Mouse (Mus musculus): ENCODE results near the gene Fev. TPM values are rescaled to one million over a fixed set of nuclear protein-coding genes. Genes with fewer than 3 reads are reported as not detected.

Gene Fev
- polyA plus RNA-seq, 1 experiment from 2014 or later, result not detected

DNA sequence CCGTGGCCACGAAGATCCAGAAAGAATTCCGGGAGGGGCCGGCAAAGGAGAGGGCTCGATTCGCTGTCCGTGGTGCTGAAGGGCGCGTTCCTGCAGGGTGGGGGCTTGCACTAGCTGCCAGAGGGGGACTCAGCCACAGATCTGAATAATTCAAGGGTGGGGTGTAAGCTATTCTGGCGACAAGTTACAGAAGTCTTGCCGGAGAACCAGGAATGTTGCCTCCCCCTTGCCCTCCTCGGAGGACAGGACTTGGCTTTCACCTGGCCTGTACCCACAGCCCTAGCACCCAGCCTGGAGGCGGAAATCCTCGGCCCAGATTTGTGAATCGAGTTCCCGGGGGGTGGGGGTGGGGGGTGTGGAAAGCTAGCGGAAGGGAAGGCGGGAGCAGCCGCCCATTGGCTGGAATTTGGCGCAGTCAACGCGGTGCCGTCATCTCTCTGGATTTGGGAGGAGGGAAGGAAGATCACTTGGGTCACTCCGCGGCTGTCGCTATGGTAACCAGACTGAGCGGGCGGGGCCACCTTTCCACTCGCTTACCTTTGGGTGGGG is 27.0 kb downstream of the Fev start:
- H3K9ac ChIP-seq (ENCODE audit: low read length), result peak overlapping the region; percentile 41; the same call in 1 of the 2 replicates
- WGBS, result under 1% methylated on average over 29 of the region's 29 CpGs
- H3K4me1 ChIP-seq (ENCODE audit: control insufficient read depth, insufficient read depth, low read length), result peaks cover 20% of the 10 kb centered on the region
- no peak overlapping the region for H3K27ac ChIP-seq (ENCODE audit: low read depth, low read length)
- H3K9me3 ChIP-seq (ENCODE audit: control insufficient read depth, low read length), result no peaks in the 10 kb centered on the region
- H3K4me2 ChIP-seq (ENCODE audit: low read depth), result peak overlapping the region; percentile 87
- H3K27me3 ChIP-seq (ENCODE audit: control insufficient read depth, insufficient read depth, low read length), result peaks cover 19% of the 10 kb centered on the region
- peak; percentile 87 for DNase-seq (ENCODE audit: low spot score)
- ATAC-seq (ENCODE audit: insufficient read depth, low FRiP score, low TSS enrichment), result peak; percentile 48
- no peaks in the 10 kb centered on the region for H3K36me3 ChIP-seq (ENCODE audit: control insufficient read depth, insufficient read depth, low read length)
- H3K4me3 ChIP-seq (ENCODE audit: low read depth, low read length), result peak overlapping the region; percentile 73

DNA sequence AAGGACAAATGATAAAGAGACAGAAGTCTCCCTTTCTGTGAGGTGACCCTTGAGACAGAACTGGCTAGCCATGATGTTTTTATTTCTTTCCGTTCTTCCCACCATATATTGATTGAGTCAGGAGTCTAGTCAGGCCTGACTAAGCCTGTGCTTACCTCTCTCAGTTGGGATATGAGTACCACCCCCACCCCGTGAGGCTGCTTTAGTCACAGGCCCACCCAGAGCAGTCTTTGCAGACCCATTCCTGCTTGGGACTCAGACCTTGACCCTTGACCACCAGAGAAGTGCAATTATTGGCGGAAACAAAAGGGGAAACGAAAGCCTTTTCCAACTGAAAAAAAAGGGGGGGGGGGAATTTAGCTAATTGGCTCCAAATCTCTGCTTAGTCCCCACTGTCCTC is 27.5 kb downstream of the Fev start:
- no peak overlapping the region for H3K9ac ChIP-seq (ENCODE audit: low read length)
- H3K4me2 ChIP-seq (ENCODE audit: low read depth), result peak overlapping the region; percentile 87
- peaks cover 19% of the 10 kb centered on the region for H3K27me3 ChIP-seq (ENCODE audit: control insufficient read depth, insufficient read depth, low read length)
- no peak for DNase-seq (ENCODE audit: low spot score)
- no peaks in the 10 kb centered on the region for H3K36me3 ChIP-seq (ENCODE audit: control insufficient read depth, insufficient read depth, low read length)
- no peak overlapping the region for H3K27ac ChIP-seq (ENCODE audit: low read depth, low read length)
- H3K9me3 ChIP-seq (ENCODE audit: control insufficient read depth, low read length), result no peaks in the 10 kb centered on the region
- peak overlapping the region; percentile 73 for H3K4me3 ChIP-seq (ENCODE audit: low read depth, low read length)
- peaks cover 20% of the 10 kb centered on the region for H3K4me1 ChIP-seq (ENCODE audit: control insufficient read depth, insufficient read depth, low read length)
- ATAC-seq (ENCODE audit: insufficient read depth, low FRiP score, low TSS enrichment), result no peak
- 7% methylated on average over 4 of the region's 4 CpGs for WGBS

DNA sequence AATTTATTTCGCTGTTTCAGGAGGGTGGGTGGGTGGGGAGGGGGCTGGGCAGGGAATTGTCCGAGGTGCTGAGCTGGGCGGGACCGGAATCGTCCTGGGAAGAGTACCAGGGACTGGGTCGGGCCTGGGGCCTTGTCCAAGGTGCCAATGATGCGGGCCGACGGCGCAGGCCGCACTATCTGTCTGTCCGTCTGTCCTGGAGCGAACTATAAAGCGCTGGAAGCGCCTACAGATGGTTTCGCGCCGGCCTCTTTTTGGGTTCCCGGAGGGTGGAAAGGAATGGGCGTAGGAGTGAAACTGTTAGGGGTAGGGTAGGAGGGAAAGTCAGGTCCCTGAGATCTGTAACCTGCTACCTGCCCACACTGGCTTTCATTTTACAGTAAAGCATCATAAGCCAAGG is 28.0 kb downstream of the Fev start:
- Histone ChIP-seq H3K4me2 (ENCODE audit: low read depth) (peak overlapping the region; percentile 87), H3K4me3 (ENCODE audit: low read depth, low read length) (peak overlapping the region; percentile 73), H3K9ac (ENCODE audit: low read length) (no peak overlapping the region), H3K27ac (ENCODE audit: low read depth, low read length) (no peak overlapping the region), H3K9me3 (ENCODE audit: control insufficient read depth, low read length) (no peaks in the 10 kb centered on the region), H3K36me3 (ENCODE audit: control insufficient read depth, insufficient read depth, low read length) (no peaks in the 10 kb centered on the region), H3K4me1 (ENCODE audit: control insufficient read depth, insufficient read depth, low read length) (peaks cover 20% of the 10 kb centered on the region), H3K27me3 (ENCODE audit: control insufficient read depth, insufficient read depth, low read length) (peaks cover 19% of the 10 kb centered on the region)
- DNase-seq (ENCODE audit: low spot score) (no peak), ATAC-seq (ENCODE audit: insufficient read depth, low FRiP score, low TSS enrichment) (no peak)
- under 1% methylated on average over 20 of the region's 20 CpGs for WGBS

DNA sequence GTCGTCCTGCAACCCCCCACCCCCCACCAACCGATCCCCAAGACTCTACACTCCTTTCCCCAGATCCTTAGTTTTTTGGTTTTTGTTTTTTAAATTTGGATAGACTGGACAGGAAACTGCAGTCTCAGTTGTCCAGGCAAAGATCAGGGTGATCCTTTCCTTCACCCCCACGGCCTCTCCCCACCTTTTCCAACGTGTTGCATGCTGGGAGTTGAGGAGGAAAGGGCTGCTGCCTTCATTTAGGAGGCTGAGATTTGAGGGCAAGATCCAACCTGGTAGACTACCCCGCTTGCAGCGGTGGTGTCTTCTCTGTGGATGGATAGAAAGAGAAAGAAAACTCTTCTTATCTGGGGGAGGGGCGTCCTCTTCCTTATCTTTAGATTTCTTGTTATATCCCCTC is 28.4 kb downstream of the Fev start:
- peak overlapping the region; percentile 73 for H3K4me3 ChIP-seq (ENCODE audit: low read depth, low read length)
- no peaks in the 10 kb centered on the region for H3K9me3 ChIP-seq (ENCODE audit: control insufficient read depth, low read length)
- H3K9ac ChIP-seq (ENCODE audit: low read length), result peak overlapping the region; percentile 10; the same call in 1 of the 2 replicates
- no peak for ATAC-seq (ENCODE audit: insufficient read depth, low FRiP score, low TSS enrichment)
- H3K36me3 ChIP-seq (ENCODE audit: control insufficient read depth, insufficient read depth, low read length), result no peaks in the 10 kb centered on the region
- no peak overlapping the region for H3K27ac ChIP-seq (ENCODE audit: low read depth, low read length)
- peaks cover 19% of the 10 kb centered on the region for H3K27me3 ChIP-seq (ENCODE audit: control insufficient read depth, insufficient read depth, low read length)
- peak overlapping the region; percentile 87 for H3K4me2 ChIP-seq (ENCODE audit: low read depth)
- 0% methylated on average over 7 of the region's 7 CpGs for WGBS
- peaks cover 23% of the 10 kb centered on the region for H3K4me1 ChIP-seq (ENCODE audit: control insufficient read depth, insufficient read depth, low read length)
- DNase-seq (ENCODE audit: low spot score), result no peak

DNA sequence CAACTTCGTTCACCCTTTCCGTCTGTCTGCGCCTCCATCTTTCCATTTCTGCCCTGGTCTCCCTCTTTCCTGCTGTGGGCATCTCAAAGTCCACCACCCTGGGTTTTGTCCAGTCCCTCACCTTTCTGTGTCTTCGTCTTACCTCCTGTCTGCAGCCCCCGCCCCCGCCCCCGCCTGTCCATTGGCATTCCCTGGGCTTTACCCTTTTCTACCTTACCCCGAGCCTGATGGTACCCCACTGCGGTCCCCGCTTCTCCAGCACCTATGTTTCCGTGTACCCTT is 28.8 kb downstream of the Fev start:
- DNase-seq (ENCODE audit: low spot score) (no peak), ATAC-seq (ENCODE audit: insufficient read depth, low FRiP score, low TSS enrichment) (no peak)
- WGBS, result 1% methylated on average over 10 of the region's 11 CpGs
- H3K4me1 ChIP-seq (ENCODE audit: control insufficient read depth, insufficient read depth, low read length), result peaks cover 27% of the 10 kb centered on the region
- H3K27ac ChIP-seq (ENCODE audit: low read depth, low read length), result no peak overlapping the region
- peak overlapping the region; percentile 87 for H3K4me2 ChIP-seq (ENCODE audit: low read depth)
- peak overlapping the region; percentile 73 for H3K4me3 ChIP-seq (ENCODE audit: low read depth, low read length)
- H3K9me3 ChIP-seq (ENCODE audit: control insufficient read depth, low read length), result no peaks in the 10 kb centered on the region
- H3K27me3 ChIP-seq (ENCODE audit: control insufficient read depth, insufficient read depth, low read length), result peaks cover 19% of the 10 kb centered on the region
- peak overlapping the region; percentile 82 for H3K9ac ChIP-seq (ENCODE audit: low read length)
- H3K36me3 ChIP-seq (ENCODE audit: control insufficient read depth, insufficient read depth, low read length), result no peaks in the 10 kb centered on the region

DNA sequence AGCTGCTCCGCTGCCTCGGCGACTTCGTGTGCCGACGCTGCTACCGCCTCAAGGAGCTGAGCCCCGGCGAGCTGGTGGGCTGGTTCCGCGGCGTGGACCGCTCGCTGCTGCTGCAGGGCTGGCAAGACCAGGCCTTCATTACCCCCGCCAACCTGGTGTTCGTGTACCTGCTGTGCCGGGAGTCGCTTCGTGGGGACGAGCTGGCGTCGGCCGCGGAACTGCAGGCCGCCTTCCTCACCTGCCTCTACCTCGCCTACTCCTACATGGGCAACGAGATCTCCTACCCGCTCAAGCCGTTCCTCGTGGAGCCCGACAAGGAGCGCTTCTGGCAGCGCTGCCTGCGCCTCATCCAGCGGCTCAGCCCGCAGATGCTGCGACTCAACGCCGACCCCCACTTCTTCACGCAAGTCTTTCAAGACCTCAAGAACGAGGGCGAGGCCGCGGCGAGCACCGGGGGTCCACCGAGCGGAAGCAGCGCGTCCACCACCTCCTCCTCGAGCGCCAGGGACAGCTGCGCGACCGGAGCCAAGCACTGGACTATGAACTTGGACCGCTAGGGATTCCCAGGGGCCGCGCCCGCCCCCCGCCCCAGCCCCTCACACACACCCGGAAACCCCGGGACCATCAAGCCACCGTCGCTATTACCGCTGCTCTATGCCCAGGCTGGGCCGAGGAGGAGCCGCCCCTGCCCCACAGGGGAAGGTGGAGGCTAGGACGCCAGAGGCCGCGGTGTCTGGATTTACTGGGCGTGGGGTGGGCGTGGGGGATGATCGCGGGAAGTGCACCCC is 29.4 kb downstream of the Fev start:
- peaks cover 21% of the 10 kb centered on the region for H3K27me3 ChIP-seq (ENCODE audit: control insufficient read depth, insufficient read depth, low read length)
- peak overlapping the region; percentile 87 for H3K4me2 ChIP-seq (ENCODE audit: low read depth)
- H3K27ac ChIP-seq (ENCODE audit: low read depth, low read length), result peak overlapping the region; percentile 75; the same call in 1 of the 2 replicates
- H3K9me3 ChIP-seq (ENCODE audit: control insufficient read depth, low read length), result no peaks in the 10 kb centered on the region
- WGBS, result under 1% methylated on average over 71 of the region's 74 CpGs
- H3K4me3 ChIP-seq (ENCODE audit: low read depth, low read length), result peak overlapping the region; percentile 73
- peak overlapping the region; percentile 82 for H3K9ac ChIP-seq (ENCODE audit: low read length)
- no peaks in the 10 kb centered on the region for H3K36me3 ChIP-seq (ENCODE audit: control insufficient read depth, insufficient read depth, low read length)
- ATAC-seq (ENCODE audit: insufficient read depth, low FRiP score, low TSS enrichment) (no peak), DNase-seq (ENCODE audit: low spot score) (peak; percentile 55)
- peaks cover 27% of the 10 kb centered on the region for H3K4me1 ChIP-seq (ENCODE audit: control insufficient read depth, insufficient read depth, low read length)

DNA sequence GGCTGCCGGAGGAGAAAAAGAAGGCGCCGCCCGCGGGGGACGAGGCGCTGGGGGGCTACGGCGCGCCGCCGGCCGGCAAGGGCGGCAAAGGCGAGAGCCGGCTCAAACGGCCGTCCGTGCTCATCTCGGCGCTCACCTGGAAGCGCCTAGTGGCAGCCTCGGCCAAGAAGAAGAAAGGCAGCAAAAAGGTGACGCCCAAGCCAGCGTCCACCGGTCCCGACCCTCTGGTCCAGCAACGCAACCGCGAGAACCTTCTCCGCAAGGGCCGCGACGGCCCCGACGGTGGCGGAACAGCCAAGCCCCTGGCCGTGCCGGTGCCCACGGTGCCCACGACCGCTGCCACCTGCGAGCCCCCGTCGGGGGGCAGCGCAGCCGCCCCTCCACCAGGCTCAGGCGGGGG is 30.1 kb downstream of the Fev start:
- under 1% methylated on average over 42 of the region's 48 CpGs for WGBS
- no peaks in the 10 kb centered on the region for H3K9me3 ChIP-seq (ENCODE audit: control insufficient read depth, low read length)
- peak overlapping the region; percentile 87 for H3K4me2 ChIP-seq (ENCODE audit: low read depth)
- ATAC-seq (ENCODE audit: insufficient read depth, low FRiP score, low TSS enrichment) (no peak), DNase-seq (ENCODE audit: low spot score) (no peak)
- H3K27me3 ChIP-seq (ENCODE audit: control insufficient read depth, insufficient read depth, low read length), result peaks cover 23% of the 10 kb centered on the region
- H3K4me3 ChIP-seq (ENCODE audit: low read depth, low read length), result peak overlapping the region; percentile 73
- peak overlapping the region; percentile 82 for H3K9ac ChIP-seq (ENCODE audit: low read length)
- peak overlapping the region; percentile 75; the same call in 1 of the 2 replicates for H3K27ac ChIP-seq (ENCODE audit: low read depth, low read length)
- peaks cover 27% of the 10 kb centered on the region for H3K4me1 ChIP-seq (ENCODE audit: control insufficient read depth, insufficient read depth, low read length)
- no peaks in the 10 kb centered on the region for H3K36me3 ChIP-seq (ENCODE audit: control insufficient read depth, insufficient read depth, low read length)

DNA sequence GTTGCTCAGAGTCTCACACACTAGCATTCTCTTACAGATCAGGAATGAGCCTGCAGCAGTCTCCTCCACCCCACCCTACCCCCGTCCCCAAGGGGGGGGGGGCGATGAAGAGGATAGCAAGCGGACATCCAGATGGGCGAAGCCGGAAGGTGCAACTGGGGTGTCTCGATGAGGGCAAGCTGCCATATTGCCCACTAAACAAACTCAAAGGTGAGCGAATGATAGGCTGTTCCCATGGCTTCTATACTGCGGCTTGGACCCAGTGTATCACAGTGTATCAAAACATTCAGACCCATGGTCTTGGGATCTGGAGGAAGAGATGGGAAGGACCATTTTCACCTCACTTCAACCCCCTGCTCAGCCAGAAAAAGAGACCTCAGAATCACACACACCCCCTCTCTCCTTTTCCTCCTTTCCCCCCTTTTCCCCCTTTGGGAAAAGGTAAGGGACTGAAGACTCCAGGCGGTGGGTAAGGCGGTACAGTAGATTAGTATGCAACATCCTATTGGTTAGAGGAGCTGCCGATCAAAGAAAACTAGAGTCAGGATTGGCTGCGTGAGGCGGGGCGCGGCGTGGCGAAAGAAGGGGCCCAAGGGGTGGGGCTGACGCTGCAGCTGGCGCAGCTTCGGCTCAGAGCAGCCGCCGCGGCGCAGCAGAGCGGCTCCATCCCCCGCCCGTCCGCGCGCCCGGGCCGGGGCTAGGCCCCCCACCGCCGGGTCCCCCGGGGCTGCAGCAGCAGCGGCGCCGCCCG is 30.7 kb downstream of the Fev start, which contains the start of gene Cdk5r2:
TSS of gene Cdk5r2 (plus strand) at position 629 of the 751 bp plus-strand sequence.
- 2% methylated on average over 29 of the region's 39 CpGs for WGBS
- peak; percentile 84 for ATAC-seq (ENCODE audit: insufficient read depth, low FRiP score, low TSS enrichment)
- H3K4me2 ChIP-seq (ENCODE audit: low read depth), result peak within 1 kb of the TSS; percentile 87
- H3K4me1 ChIP-seq (ENCODE audit: control insufficient read depth, insufficient read depth, low read length), result peaks cover 27% of the 10 kb centered on the region
- peaks cover 23% of the 10 kb centered on the region for H3K27me3 ChIP-seq (ENCODE audit: control insufficient read depth, insufficient read depth, low read length)
- H3K9ac ChIP-seq (ENCODE audit: low read length), result peak within 1 kb of the TSS; percentile 82
- H3K9me3 ChIP-seq (ENCODE audit: control insufficient read depth, low read length), result no peaks in the 10 kb centered on the region
- H3K27ac ChIP-seq (ENCODE audit: low read depth, low read length), result peak within 1 kb of the TSS; percentile 75; the same call in 1 of the 2 replicates
- DNase-seq (ENCODE audit: low spot score), result peak; percentile 92
- H3K4me3 ChIP-seq (ENCODE audit: low read depth, low read length), result peak within 1 kb of the TSS; percentile 73
- no peaks in the 10 kb centered on the region for H3K36me3 ChIP-seq (ENCODE audit: control insufficient read depth, insufficient read depth, low read length)
